Mouse (Mus musculus): ENCODE data around the gene Gfi1.

Gene Gfi1

GRCm38 (mm10) chr5:107722661-107723532 is 2.9 kb downstream of the Gfi1 start:
- no peak for DNase-seq (ENCODE audit: low read depth)

DNA sequence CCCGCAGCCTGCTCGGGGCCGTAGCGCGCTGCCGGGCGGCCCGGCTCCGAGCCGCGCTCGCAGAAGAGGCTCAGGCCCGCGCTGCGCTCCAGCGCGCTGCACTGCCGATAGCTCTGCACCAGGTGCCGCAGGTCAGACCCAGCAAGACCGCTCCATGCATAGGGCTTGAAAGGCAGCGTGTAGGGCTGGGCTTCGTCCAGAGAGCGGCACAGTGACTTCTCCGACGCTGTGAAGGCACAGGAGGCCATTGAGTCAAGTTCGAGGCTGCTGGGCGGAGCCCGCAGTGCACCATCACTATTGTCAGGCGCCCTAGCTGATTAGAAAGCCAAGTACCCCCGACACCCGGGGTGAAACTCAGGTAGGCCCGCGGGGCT is 4.2 kb downstream of the Gfi1 start:
- no peak for DNase-seq (ENCODE audit: low read depth)

GRCm38 (mm10) chr5:107720991-107721637 is 4.7 kb downstream of the Gfi1 start:
- no peak for DNase-seq (ENCODE audit: low read depth)

DNA sequence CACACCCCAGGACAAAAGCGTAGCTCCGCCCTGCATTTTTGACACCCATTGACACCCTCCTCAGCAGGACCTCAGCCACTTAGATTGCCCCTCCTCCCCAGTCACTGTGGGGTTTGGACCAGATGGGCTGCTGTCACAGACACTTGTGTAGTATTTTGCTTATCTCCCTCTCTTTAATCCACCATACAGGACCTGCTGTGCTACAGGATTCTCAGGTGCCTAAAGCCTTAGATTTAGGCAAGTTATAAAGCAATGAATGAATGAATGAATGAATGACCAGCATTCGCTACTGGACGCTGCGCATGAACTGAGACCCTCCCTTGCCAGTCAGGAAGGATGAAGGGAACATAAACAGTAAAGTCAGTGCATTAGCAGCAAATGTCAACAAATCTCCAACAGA is 5.3 kb downstream of the Gfi1 start:
- DNase-seq (ENCODE audit: low read depth): no peak

DNA sequence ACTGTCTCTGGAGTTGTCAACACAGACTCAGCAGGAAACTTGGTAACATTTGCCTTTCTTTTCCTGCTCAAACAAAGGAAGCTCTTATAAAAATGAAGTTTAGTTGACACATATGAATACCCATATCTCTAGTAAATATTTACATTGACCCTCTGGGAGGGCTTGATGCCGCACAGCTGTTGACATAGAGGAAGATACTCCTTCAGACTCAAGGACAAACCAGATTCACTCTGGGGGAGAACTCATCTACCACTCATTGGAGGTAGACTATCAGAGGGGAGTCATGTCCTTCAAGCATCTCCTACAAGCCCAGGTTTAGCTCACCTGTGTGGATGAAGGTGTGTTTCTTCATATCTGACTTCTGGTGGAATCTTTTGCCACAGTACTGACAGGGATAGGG is 6.0 kb downstream of the Gfi1 start:
- DNase-seq (ENCODE audit: low read depth): no peak

DNA sequence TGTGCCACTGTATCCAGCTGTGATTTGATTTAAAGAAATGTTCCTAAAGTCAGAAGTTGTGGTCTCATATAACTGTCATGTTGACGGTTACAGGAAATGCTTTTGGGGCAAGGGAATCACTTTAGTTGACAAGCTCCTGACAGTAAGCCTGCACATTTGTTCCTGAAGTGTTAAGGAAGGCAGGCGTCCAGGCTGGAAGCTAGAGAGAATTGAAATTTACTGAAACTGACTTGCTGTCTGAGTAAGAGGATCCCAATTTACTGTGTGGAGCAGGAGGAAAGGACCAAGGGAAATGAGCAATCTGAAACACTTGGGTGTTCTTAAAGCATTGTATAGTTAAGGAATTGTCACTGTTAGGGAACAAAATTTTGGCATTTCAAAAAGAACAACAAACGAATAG is 6.6 kb downstream of the Gfi1 start:
- DNase-seq (ENCODE audit: low read depth): peak; percentile 36

GRCm38 (mm10) chr5:107717871-107718361 is 7.9 kb downstream of the Gfi1 start:
- peak; percentile 60 for DNase-seq (ENCODE audit: low read depth)

- DNase-seq (ENCODE audit: low read depth): peak; percentile 38
Measured at GRCm38 (mm10) chr5:107711689-107712088, 14.1 kb downstream of the Gfi1 start.

GRCm38 (mm10) chr5:107708124-107708797 is 17.6 kb downstream of the Gfi1 start:
- DNase-seq (ENCODE audit: low read depth): no peak

DNA sequence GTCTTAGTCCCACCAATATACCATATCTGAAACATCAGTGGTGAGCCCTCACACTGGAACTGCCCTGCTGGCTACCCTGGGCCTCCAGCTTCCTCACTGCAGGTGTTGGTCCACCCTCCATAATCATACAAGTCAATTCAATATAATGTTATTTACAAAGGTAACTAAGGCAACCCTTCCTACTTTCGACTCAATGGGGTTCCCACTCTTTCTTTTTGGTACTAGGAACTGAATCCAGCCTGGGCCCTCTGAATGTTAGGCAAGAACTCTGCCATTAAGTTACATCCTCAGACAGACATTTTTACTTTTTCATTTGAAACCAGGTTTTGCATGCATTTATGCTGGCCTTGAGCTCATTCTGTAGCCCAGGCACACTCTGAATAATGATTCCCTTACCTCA is 19.6 kb downstream of the Gfi1 start:
- no peak for DNase-seq (ENCODE audit: low read depth)

DNA sequence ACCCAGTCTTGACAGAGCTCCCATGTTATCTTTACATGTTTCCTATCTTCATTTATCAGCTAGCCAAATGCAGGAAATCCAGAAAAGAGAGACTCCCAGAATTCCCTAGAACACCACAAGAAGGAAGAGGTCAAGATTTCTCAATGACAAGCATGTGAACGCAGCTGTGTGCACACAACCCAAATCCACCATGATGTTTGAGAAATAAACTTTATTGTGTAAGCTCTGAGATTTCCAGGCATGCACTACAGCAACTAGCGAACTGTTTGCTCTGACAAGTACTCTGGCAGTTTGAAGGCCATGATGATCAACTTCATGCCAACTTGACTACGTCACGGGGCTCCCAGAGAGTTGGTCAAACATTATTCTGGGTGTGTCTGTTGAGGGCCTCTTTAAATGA is 20.1 kb downstream of the Gfi1 start:
- peak; percentile 72 for DNase-seq (ENCODE audit: low read depth)

DNA sequence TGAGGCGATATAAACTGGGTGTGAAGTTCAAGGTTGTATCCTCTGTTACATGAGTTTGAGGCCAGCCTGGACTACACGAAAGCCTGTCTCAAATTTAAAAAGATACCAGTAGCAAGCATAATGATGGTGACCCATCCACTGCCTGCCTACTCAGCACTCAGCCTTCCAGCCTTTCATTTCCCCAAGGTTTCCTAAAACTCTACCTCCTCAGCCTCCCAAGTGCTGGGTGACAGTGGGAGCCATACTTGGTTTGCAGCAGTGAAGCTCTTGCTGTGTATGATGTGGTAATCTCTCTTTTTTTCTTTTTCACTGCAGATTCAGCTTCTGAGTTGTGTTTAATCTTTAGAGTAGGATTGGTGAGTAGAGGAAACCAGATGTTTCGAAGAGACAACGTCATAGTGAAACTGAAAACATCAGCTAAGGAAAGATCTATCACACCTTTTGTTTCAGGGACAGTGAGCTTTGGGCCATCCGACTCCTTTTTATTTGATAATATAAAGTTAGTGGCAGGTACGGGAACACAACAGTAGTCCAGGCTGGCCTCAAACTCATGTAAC is 22.6 kb downstream of the Gfi1 start:
- DNase-seq (ENCODE audit: low read depth): no peak

DNA sequence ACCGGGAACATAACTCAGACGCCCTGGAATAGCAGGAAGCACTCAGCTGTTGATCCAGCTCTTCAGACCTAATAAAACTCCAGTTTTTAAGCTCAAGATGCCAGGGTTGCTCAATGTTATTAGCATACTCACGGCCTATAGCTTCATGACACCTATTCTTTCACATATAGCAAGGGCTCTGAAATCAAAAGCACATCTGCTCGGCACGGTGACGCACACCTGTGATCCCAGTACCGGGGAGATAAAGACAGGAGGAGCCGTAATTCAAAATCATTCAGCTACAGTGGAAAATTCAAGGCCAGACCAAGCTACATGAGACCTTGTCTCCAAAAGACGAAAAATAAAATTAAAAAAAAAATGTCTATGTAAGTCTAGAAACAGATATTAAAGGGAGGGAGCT is 24.2 kb downstream of the Gfi1 start:
- no peak for DNase-seq (ENCODE audit: low read depth)

DNA sequence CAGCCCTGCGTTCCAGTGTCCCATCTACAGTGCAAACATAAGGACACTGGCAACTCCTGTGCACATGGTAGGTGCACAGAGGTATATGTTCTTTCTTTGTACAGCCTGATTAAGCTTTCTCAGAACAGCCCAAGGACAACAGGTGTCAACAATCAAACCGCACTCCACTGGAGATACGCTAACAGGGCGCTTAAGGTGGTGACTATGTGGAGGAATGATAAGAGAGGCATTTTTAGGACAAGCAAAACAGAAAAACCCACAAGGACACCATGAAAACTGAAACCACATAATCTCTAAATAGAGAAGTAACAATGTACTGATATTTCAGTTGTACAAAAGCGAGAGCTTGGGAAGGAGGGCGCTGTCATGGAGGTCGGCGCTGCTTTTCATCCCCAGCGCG is 25.0 kb downstream of the Gfi1 start:
- DNase-seq (ENCODE audit: low read depth): peak; percentile 46

- DNase-seq (ENCODE audit: low read depth): peak; percentile 96
Measured at GRCm38 (mm10) chr5:107698888-107699287, 26.9 kb downstream of the Gfi1 start.

GRCm38 (mm10) chr5:107695019-107695418 is 30.8 kb downstream of the Gfi1 start:
- DNase-seq (ENCODE audit: low read depth): no peak

DNA sequence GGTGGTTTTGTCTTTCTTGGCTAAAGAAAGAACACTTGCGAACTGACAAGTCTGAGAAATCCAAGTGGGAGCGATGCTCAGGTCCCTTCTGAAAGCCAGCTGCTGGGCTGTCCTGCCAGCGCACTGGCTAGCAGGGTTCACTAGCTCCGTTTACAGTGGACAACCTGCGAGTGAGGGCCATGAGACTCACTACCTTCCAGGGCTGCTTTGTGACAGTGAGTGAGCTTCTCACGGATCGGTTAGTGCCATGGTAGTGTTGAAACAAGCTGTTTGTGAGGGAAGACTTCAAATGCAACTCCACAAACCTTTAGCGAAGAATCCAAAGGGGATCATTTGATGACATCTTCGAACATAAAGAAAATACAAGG is 37.4 kb downstream of the Gfi1 start:
- no peak for DNase-seq (ENCODE audit: low read depth)

DNA sequence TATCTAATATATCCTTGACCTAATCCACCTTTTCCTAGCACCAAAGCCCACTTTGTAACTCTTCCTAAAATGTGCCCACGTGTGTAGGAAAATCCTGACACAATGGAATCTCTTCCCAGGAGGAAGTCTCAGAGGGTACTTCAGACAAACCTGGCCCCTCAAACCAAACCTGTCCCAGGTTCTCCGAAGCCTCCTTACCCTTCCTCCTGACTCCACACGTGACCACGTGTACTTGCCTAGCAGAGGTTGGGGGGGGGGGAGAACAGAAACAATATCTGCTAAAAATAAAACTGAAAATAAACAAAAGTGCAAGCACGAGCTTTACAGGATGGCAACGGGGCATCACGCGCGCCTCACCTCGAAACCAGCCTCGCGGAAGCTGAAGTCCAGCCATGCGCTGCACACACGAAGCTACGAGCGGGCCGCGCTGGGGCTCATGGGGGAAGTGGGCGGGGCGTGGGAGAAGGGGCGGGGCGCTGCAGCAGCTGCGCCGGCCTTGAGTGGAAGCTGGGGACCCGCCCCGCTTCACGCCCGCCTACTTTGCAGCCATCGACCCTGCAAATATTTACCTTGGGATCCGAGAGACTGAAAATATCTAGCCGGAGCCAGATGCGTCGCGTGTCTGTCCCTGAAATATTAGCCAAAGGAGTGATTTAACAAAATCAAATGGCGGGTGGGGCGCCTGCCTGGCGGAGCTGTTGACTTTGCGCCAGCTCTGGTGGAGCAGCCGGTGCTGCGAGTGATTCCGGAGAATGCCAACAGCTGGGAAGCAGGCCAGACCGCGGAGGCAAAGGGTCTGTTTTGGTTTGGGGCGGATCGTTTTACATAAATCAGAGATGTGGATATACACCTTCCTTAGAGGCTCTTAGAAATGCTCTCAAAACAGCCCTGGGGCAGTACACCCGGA is 38.0 kb downstream of the Gfi1 start:
- DNase-seq (ENCODE audit: low read depth): no peak

- DNase-seq (ENCODE audit: low read depth): no peak
Measured at GRCm38 (mm10) chr5:107687161-107687560, 38.7 kb downstream of the Gfi1 start.

GRCm38 (mm10) chr5:107684380-107684779 is 41.5 kb downstream of the Gfi1 start:
- peak; percentile 74 for DNase-seq (ENCODE audit: low read depth)

- no peak for DNase-seq (ENCODE audit: low read depth)
Measured at GRCm38 (mm10) chr5:107681300-107681699, 44.5 kb downstream of the Gfi1 start.

- peak; percentile 71 for DNase-seq (ENCODE audit: low read depth)
Measured at GRCm38 (mm10) chr5:107678392-107678791, 47.4 kb downstream of the Gfi1 start.

Measured in 416B (cell line).